Mouse (Mus musculus): Measurements from ENCODE around the gene Ubl3.
A peak's percentile ranks its signal among the peaks of the same experiment; 100 is the strongest.

Ubl3 gene

DNA sequence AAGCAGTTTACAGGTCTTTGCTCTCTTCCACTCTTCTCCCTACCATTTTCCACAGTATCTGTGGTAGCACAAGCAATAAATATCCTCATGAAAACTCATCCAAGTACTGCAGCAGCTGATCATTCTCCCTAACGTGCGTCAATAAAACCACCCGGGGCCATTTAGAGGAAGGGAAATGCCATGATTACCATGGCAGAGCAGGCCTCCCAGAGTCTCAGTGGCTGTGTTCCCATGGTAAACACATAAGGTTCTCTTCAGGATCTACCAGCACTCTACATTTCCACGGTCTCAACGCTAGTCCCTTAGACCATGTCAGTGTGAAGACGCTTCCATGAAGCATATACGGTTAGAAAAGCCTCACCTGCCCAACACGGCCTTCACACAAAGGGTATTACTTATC, 26.0 kb downstream of the Ubl3 start:
- no peak for DNase-seq (ENCODE audit: low read depth, low spot score)

DNA sequence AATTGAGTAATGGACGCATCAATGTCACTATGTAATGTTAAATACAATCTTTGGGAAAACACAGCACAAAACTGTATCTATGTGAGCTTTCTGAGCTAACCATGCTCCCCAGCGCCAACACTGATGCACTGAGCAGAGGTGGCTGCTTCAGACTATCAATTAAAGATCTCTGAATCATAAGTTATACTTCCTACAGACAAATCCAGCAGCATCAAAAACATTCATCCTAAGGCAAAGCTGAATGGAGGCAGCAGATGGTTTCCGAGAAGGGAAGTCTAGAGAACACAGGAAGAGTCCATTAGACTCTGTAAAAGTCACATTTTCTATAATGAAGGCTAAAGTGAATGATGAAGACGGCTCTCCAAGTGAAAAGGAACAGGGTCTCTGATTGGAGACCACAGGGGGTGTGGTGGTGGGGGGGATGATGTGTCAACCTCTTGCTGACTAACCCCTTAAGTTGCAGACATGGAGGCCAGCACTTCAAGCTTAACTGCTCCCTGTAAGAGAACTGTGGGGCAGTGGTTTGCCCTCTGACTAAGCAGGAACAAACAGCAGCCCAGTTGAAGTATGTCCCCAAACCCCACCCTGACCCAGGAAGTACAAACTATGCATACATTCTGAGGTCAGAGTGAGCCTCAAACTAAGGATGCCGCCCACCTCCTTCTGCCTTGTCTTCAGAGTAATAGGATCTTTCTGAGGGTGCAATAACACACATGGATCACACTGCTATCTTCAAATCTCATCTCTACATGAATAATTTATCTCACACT, 29.2 kb downstream of the Ubl3 start:
- peak; percentile 52 for DNase-seq (ENCODE audit: low read depth, low spot score)

DNA sequence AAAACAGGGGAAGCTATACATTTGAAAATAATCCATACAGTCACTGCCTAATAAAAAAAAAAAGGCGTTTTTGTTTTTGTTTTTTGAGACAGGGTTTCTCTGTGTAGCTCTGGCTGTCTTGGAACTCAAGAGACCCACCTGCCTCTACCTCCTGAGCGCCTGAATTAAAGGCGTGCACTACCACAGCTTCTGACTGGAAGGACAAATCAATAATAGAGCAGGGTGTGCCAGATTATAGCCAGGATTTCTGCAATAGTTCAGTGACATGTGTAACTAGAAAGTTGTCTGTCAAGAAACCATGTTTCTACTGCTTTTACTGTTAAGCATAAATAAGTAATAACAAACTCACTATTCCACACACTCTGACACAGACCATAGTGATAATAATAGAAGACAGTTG, 30.2 kb downstream of the Ubl3 start:
- no peak for DNase-seq (ENCODE audit: low read depth, low spot score)

DNA sequence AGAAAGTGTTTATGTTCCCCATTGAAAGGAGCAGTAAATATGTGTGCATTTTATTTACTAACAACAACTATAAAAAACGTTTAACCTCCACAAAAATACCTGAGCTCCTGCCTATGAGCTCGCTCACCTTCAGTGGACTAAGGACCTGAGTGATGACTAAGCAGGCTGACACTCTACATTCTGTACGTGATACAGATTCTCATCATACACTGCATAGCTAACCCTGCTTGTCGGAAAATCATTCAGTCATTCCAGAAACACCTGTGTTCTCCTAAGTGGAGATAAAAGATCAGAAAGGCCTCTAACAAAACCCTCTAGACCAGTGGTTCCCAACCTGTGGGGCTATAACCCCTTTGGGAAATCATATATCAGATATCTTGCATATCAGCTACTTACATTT, 35.1 kb downstream of the Ubl3 start:
- no peak for DNase-seq (ENCODE audit: low read depth, low spot score)

DNA sequence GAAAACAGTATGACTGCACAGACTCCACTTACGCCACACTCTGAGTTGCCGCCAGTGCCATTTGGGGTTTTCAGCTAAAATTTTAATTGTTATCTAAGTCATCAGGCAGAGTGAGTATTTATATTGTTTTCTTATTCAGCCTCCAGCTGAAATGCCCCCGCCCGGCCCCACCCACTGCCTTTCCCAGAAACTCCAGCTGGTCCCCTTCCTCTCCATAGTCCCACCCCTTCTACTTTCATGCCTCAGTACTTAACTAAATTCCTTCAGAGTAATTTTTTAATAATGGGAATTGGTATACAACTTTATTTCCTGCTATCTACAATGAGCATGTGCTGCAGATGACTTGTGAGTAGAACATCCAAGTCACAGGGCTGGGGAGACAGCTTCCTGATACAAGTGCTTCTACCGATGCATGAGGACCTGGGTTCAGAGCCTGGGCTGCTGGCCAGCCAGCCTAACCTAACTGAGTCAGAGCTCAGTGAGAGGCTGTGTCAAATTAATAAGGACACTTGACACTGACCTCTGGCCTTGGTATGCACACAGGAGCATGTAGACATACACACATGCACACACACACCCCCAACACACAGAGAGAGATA, 40.4 kb downstream of the Ubl3 start:
- peak; percentile 51 for DNase-seq (ENCODE audit: low read depth, low spot score)

DNA sequence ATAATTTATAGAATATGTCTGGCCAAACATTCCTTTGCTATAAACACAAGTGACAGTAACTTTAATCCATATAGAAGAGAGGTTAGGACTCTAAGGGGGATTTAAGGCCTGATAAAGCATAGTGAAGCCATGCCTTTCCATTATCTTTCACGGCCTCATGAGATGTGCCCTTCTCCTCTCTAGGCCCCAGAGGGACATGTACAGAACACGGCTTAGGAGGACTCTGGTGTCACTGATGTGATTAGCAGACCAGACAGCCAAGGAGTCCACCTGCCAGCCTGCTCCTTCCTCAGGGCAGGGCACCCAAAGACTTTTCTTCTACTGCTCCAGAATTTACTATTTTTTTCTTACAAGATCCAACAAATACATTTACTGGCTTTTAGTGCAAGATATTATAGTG, 42.3 kb downstream of the Ubl3 start:
- no peak for DNase-seq (ENCODE audit: low read depth, low spot score)

DNA sequence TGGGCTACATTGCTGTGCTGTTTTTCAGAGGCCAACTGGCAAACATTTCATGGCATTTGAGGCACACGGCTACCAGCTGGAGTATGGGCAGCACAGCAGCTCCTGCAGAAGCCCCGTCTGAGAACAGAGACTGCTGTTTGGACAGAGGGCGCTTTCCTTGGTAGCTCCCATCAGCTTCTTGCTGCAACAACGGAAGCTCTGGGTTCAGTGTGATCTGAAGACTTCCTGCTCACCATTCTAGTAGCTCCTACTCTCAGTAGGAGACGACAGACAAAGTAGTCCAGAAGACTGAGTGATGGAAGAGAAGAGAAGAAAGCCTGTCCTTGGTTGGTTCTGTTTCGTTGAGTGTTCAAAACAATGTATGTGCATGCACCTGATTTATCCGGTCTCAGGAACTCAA, 42.9 kb downstream of the Ubl3 start:
- peak; percentile 85 for DNase-seq (ENCODE audit: low read depth, low spot score)

DNA sequence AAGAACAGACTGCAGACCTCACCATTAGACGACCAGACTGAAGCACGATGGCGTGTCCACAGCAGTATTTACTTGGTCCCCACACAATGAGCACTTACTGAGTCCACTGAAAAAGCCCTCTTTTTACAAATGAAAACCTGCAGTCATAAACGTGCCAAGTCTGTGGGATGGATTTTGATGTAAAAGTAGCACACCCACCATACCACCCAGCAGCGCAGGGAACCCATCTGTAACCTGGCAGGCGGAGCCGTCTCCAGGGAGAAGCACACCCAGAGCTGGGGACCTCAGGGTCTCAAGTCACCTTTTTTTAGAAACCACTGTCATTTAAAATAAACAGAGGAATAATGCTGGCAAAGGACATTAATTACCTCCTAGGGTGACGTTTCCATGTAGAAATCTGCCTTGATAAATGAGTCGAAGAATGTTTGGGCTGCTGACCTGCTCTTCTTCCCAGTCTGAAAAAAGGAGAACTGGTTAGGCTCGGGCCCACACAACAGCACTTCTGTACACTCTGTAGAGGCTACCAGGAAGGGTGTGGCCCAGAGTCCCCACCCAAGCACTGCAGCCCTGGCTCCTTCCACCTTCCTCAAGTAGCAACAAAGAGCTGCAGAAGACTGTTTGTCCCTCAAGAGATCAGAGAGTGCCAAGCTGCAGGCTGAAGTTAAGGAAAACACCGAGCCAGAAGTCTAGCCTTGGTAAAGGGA, 43.5 kb downstream of the Ubl3 start:
- peak; percentile 61 for DNase-seq (ENCODE audit: low read depth, low spot score)

DNA sequence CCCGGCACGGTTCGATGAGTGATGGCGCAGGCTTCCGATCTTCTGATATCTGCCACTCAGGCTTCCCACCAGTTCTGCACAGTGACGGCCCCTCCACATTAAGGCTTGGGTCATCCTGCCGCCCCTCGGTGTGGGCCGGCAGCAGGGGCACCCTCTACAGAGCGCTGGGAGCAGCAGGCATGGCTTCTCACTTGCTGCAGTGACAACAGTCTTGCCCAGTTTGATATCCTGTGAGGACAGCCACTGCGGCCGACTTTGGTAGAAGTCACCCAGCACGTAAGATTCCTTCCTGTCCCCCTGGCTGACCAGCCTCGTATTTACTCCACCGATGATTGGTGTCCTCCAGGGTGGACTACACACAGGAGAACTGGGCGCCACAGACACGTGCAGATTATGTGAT, 47.2 kb downstream of the Ubl3 start:
- DNase-seq (ENCODE audit: low read depth, low spot score), result no peak

DNA sequence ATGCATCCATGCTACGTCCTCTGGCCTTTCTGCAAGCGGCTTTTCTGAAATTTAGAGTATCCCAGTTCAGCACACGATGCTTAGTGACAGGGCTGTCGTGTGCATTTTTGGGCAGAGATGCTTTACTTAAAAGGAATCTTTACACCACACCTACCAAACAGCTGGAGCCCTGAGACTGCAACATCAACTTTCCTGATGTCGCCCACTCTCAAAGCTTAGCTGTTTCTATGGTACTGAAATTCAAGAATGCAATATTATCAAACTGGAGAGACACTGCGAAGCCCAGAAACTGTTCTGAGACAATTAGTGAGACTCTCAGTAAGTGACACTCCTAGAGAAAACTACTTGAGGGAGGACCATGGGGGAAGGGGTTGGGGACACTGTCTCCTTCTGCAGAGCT, 50.4 kb downstream of the Ubl3 start:
- no peak for DNase-seq (ENCODE audit: low read depth, low spot score)

DNA sequence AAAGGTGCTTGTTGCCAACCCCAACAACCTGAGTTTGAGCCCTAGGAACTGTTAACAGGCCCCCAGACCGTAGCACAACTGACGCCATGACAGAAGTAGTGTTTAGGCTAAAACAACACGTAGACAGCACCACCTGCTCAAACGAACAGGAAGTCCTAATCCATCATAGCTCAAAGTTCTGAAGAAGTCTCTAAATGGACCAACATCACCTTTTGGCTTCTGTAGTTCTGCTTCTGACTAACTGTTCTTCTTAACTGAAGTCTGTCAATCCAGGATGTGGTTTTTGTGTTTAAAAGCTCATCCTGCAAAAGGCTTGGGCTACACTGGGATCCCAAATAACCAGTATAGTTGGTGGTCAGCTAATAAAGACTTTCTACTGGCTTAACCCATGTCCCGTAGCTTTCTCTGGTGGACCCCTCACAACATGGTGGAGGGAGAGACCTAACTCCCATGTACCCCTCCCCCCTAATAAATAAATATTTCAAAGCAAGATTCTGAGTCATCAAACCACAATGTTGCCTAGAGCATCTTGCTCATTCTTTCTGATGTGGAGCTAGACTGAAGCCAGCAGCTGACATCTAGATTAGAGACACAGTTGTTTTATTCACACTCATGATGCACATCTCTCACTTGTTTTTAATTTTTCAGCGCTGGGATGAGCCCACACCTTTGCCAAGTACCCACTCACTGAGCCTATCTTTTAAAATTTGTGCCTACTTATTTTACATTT, 51.2 kb downstream of the Ubl3 start:
- DNase-seq (ENCODE audit: low read depth, low spot score), result no peak

DNA sequence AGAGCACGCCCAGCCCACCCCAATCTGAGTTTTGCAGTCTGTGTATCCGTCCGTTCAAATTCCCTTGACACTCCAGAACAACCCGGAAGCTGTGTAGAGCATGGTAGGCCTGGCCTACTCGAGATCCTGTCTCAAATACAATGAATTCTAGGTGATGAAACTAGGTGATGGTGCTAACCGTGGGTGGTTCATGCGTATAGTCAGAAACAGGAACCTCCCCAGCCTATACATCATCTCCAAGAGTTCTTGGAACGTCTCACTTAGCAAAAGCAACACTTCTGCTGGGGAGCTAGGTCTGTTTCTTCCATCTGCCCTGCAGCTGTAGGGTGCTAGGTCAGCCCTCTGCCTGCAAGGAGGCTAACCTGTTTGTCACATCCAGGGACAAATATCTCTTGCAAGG, 52.1 kb downstream of the Ubl3 start:
- DNase-seq (ENCODE audit: low read depth, low spot score), result no peak

DNA sequence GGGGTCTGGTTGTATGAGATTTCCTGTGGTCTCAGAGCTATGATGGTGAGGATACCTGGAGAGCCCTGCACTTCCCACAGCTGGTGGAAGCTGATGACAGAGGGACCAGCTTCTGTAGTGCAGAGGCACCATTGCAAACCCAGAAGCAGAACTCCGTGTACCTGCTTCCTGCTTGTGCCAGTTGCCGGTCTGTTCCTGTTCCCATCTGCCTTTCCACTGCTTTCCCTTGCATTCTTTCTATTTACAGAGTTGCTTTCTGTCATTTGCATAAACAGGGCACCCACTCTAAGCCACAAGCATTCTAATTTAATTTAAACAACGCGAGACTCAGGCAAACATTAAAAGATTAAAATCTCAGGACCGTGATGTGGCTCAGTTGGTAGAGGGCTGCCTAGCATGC, 53.0 kb downstream of the Ubl3 start:
- no peak for DNase-seq (ENCODE audit: low read depth, low spot score)

DNA sequence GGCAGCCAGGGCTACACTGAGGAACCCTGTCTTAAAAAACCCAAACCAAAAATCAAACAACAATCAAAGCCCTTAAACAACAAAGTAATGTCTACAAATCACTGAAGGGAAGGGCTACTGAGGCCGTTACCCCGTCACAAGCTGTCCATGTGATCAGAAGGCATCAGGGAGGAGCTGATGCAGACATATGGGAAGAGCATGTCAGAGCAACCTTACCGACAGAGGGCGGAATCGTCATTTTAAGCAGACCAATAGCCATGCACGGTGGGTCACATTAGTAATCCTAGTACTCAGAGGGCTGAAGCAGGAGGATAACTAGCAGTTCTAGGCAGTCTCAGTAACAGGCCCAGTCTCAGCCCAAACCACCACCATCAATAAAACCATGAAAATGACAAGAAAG, 56.6 kb downstream of the Ubl3 start:
- peak; percentile 86 for DNase-seq (ENCODE audit: low read depth, low spot score)

DNA sequence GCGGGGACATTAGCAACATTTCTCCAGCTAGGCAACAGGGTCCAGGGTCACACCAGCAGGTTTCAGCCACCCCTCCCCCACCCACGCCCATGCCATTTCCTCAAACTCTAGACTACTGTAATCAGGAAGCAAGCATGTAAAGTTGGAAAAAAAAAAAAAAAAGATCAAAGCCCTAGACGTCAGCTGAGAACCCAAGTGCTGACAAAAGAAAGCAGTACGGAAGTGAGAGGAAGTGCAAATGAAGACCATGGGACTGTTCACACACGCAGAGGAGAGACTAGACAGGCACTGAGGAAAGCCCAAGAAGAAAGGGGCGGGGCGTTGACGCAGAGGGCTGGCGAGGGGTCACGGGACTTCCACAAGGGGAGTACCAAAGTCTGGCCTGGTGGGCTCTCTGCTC, 57.4 kb downstream of the Ubl3 start:
- peak; percentile 94 for DNase-seq (ENCODE audit: low read depth, low spot score)

DNA sequence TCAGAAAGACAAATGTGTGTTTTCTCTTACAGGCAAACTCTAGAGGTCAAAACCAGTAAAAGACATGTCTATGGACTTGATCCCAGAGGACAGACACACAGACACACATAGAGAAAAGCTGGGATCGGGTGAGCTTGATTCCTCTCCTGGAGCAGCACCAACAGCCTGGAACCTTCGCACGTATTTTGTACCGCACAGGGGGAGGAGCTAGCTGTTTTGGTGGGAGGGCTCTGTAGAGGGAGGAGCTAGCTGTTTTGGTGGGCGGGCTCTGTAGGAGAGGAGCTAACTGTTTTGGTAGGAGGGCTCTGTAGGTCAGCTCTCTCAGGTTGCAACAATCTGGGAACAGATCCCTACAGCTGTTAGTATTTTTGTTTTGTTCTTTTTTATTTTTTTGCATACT, 58.3 kb downstream of the Ubl3 start:
- DNase-seq (ENCODE audit: low read depth, low spot score), result peak; percentile 87

DNA sequence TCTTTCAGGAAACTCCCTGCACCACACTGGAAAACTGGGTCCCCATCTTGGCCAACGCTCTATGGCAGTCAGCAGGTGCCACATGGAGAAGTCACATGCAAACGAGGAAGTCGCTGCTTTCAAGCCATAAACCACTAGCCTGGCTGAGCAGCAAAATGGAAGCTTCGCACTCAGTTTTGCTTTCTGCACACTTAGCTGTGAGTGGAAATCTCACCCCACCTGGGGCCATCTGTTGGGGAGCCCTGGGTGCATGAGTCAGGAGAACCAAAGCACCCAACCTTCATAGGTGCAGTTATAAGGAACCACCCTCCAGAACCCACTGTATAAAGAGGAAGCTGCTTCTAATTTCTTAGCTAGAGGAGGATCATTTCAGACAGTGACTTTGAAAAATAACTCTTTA, 59.6 kb downstream of the Ubl3 start:
- DNase-seq (ENCODE audit: low read depth, low spot score), result no peak

DNA sequence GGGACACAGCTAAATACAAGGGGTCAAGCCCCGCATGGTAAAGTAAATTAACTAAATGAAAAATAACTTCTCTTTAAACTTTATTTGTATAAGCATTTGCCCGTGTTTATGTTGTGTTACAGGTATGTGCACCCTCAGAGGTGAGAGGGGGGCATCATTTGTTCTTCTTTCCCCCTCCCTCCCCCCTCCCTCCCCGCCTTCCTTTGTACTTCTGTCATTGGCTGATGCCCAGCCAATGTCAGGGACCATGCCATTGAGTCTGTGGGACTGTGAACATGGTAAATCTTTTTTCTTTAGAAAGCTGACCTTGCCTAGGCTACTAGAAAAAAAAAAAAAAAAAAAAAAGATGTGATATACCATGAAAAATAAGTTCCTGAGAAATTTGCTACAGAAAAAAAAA, 62.2 kb downstream of the Ubl3 start:
- no peak for DNase-seq (ENCODE audit: low read depth, low spot score)

DNA sequence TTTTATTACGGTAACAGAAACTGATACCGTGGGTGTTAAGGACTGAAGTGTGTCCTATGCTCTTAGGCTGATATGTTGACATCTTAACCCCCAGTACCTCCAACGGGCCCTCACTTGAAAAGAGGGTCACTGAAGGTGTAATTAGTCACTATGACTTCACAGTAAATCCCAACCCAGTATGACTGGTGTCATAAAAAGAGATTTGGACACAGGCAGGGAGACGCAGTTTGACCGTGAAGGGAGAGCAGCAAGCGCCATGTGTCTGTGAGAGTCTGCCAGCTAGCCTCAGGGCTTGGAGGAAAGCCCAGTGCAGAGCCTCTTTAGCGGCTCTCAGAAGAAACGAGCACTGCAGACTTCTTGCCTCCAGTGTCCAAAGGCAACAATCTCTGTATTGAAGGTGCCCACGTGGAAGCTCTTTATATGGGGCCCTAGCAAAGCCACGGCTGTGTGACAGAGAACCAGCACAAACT, 62.8 kb downstream of the Ubl3 start:
- no peak for DNase-seq (ENCODE audit: low read depth, low spot score)

DNA sequence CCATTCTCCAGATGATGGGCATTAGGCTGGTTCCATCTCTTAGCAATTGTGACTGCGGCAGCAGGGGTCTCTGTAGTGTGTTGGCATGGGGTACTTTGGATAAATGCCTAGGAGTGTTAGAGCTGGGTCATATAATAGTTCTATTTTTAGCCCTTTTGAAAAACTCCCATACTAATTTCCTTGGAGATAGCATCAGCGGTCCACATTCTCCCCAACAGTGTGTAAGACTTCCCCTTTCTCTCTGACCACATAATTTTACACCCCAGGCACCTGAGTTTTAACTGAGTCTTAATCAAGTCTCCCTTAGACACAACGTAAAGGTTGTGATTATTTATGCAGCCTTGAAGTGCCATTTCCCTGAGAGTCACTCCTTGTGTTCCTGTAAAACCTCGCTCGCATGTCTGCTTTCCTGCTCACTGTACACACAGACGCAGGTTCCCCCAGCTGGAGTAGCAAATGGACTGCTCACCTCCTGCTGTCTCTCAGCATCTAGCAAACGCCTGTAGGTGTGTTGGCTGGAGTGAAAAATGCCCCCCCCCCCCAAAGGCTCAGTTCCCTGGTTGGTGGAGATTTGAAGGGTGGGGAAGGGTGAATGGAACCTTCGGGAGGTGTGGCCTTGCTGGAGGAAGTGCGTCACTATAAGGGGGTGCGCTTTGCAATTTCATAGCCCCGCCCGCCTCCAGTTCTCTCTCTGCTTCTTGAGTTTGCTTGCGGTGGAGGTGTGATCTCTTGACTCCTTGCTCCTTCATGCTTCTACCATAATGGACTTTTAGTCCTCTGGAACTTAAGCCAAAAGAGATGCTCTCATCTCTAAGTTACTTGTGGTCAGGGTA, 63.5 kb downstream of the Ubl3 start:
- DNase-seq (ENCODE audit: low read depth, low spot score), result peak; percentile 86

DNA sequence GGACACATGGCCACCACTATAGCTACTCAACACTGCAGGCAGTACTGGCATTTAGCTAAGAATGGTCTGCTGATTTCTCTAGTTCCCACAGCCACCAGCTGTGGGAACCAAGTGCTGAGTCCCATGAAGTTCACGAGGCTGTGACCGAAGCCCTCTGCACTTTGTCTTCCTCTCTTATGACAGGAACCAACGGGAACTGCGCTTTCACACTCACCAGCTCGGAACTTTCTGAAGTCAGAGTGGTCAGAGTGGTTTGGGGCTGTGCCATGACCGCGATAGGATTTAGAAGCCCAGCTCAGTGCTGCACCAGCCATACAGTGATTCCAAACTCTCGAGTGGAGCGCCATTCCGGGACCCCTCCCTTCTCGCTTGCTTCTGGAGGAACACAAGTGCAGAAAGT, 66.4 kb downstream of the Ubl3 start:
- DNase-seq (ENCODE audit: low read depth, low spot score), result no peak
